Mouse (Mus musculus) bone marrow macrophage, adult 2 months (primary cell): ENCODE measurements around the gene Prkcb. TPM values are rescaled to one million over a fixed set of nuclear protein-coding genes. Genes with fewer than 3 reads are reported as not detected.

Source experiments
- H3K27ac ChIP-seq: 2 replicates; pipeline ENCODE4 v1.5.1; 2012; ENCODE audit warnings: low read depth, low read length; ENCODE audit not compliant: insufficient read depth
- H3K4me1 ChIP-seq: 2 replicates; pipeline ENCODE4 v1.6.1; 2012; ENCODE audit warnings: low read length; ENCODE audit not compliant: control insufficient read depth, insufficient read depth
- H3K4me3 ChIP-seq: 2 replicates; pipeline ENCODE4 v1.5.1; 2012; ENCODE audit warnings: mild to moderate bottlenecking, low read length, moderate library complexity; ENCODE audit not compliant: insufficient read depth
- CTCF ChIP-seq: IDR thresholded peaks from 2 replicates; pipeline ENCODE4 v1.5.1; 2012; ENCODE audit warnings: low read depth, mild to moderate bottlenecking, low read length, moderate library complexity
- POLR2A ChIP-seq: IDR thresholded peaks from 2 replicates; pipeline ENCODE4 v1.6.1; 2012; ENCODE audit warnings: mild to moderate bottlenecking, low read depth, low read length, borderline replicate concordance
- polyA plus RNA-seq: library from polyadenylated mRNA; stranded (reverse); fragments of >200 nt; gene quantifications from 2 replicates; pipeline ENCODE4 v1.2.4, GENCODE M21; 2012; ENCODE audit not compliant: missing spikeins, insufficient read depth, insufficient read length

Gene Prkcb
- polyA plus RNA-seq, 1 experiment, result 196 TPM

DNA sequence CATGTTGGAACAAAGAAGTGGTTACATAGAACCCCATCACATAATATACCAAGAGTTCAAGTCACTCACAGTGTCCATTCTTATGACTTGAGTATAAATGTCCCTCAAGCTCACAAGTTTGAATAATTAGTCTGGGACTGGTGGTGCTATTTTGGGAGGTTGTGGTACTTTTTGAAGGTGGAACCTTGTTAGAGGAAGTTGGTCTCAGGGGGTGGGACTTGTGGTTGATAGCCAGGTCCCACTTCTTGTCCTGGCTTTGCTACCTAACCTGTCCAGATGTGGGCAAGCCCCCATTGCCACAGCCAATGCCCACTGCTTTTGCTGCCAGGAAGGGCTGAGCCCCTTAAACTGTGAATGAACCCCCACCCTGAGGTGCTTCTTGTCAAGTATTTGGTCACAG, 28.9 kb downstream of the Prkcb start:
- Histone ChIP-seq H3K27ac (no peak overlapping the region), H3K4me1 (peaks cover 12% of the 10 kb centered on the region), H3K4me3 (no peak overlapping the region)
- no peak for TF ChIP-seq POLR2A
- no peak for TF ChIP-seq CTCF

DNA sequence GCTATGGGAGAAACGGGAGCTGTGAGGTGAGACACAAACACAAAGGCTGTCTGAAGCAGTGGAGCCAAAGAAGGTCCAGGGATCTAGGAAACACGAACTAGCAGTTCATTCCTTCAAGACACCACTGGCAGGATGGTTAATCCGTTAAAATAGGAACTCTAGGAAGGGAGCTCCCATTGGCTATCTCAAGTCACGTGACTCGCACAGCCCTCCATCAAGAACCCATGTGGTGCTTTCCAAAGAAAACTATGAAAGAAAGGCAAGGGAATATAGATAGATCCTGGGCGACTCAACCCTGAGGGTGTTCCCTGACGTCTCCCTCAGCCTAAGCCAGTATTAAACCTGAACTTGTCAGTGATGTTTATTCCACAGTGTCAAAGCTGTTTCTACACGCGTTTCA, 31.0 kb downstream of the Prkcb start:
- H3K27ac ChIP-seq, result no peak overlapping the region
- H3K4me1 ChIP-seq, result peaks cover 12% of the 10 kb centered on the region
- no peak for TF ChIP-seq POLR2A
- no peak for TF ChIP-seq CTCF
- H3K4me3 ChIP-seq, result no peak overlapping the region

DNA sequence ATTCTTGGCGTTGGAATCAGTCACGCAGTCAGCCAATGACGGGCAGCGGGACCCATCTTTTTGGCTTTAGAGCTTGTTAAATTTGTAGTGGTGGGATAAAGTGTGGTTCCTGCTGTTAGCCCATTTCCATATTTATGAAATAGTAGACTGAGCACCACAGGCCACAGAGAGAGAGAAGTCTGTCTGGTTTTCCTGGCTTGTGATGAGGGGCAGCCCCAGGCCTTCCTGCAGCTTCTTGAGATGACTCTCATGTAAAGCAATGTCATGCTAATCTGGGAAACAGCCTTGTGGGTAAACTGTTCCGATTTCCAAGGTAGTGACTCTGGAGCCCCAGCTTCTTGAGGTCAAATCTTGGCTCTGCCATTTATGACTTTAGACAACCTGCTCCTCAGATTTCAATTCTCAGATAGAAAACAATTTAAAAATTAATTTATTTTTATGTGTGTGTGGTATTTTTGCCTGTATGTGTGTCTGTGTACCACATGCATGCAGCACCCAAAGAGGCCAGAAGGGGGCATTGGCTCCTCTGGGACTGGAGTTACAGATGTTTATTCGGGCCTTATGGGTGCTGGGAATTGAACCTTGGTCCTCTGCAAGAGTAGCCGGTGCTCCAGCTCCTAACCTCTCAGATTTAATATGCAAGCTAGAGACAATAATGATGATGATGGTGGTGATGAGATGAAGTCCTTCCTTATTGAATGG, 32.4 kb downstream of the Prkcb start:
- H3K27ac ChIP-seq, result no peak overlapping the region
- TF ChIP-seq POLR2A (no peak), CTCF (no peak)
- H3K4me3 ChIP-seq, result no peak overlapping the region
- H3K4me1 ChIP-seq, result peaks cover 12% of the 10 kb centered on the region

DNA sequence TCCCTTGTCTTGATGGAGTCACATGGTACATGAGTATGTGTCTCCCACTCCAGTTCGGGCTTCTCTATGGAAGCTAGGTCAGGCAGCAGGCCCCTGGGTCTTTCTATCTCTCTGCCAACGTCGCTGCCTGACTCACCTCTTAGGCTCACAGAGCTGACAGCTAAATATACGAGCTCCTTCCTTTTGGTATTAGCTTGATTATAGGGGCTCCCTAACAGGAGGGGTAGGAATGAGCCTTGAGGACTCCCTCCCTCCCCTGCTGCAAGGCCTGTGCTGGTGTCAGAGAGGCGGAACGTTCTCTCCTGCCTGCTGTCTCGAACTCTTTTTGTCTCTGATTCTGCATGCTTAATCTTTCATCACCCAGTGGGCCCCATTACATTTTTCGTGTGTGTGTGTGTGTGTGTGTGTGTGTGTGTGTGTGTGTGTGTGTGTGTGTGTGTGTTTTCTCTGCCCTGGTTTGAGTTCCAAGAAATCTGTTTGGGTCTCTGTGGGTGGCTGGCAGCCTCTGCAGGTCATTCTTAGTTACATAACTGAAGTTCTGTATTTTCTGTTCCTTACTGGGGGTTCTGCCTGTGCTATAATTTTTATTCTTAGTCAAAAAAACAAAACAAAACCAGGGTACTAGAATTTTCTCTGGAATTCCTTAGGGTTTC, 33.6 kb downstream of the Prkcb start:
- TF ChIP-seq CTCF, result no peak
- no peak for TF ChIP-seq POLR2A
- Histone ChIP-seq H3K4me3 (no peak overlapping the region), H3K4me1 (peaks cover 6% of the 10 kb centered on the region), H3K27ac (no peak overlapping the region)

DNA sequence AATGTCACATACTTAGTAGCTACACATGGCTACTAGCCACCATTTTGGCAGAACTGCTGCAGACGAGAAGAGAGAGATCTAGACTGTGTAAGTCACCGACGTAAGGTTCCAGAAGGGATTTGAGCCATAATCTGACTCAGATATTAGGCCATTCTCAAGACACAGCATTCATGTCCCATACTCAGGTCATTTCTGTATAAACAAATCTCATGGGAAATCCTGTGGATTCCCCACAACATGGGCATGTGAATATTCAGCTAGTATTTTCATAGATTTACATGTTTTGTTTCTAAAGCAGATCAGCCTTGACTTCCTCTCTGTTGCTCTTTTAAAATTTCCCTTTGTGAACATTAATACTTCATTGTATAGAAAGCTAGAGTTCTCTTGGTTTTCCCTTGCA, 39.4 kb downstream of the Prkcb start:
- Histone ChIP-seq H3K4me1 (peaks cover 26% of the 10 kb centered on the region), H3K27ac (no peak overlapping the region), H3K4me3 (no peak overlapping the region)
- TF ChIP-seq CTCF, result no peak
- TF ChIP-seq POLR2A, result no peak

DNA sequence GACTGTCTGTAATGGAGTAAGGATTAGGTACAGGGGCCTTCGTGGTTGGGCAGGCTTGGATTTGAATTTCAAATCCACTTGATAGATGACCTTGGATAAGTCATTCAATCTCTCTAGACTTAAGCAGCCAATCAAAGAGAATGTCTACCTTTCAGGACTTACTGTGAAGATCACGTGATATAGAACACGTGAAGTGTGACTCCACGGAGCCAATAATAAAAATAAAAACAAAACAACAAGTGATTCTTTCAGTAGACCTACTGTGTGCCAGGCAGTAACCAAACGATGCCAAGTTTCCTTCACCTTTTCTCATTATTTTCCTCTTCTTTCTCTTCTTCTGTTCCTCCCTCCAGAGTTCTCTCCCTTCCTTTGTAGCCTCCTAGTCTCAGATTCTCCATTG, 39.9 kb downstream of the Prkcb start:
- Histone ChIP-seq H3K27ac (no peak overlapping the region), H3K4me1 (peaks cover 26% of the 10 kb centered on the region), H3K4me3 (no peak overlapping the region)
- TF ChIP-seq CTCF, result no peak
- TF ChIP-seq POLR2A, result no peak

DNA sequence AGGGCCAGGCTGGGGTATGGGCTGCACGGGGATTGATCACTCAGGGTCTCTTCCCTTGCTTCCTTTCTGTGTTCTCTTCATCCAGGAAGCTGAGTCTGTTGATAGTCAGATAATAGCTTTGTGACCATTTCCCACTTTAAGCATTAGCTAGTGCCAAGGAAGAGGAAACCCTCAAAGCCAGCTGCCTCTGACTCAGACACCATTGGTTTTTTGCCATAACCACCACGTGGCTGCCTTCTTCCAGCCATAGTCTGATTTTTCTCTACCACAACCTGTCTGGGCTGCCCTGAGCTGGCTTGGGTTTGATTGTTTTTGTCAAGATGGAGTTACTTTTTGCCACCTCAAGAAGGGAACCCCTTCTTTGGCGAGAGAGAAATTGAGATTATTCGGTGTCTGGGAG, 41.0 kb downstream of the Prkcb start:
- no peak overlapping the region for H3K4me3 ChIP-seq
- H3K4me1 ChIP-seq, result peaks cover 26% of the 10 kb centered on the region
- H3K27ac ChIP-seq, result peak overlapping the region; percentile 80
- TF ChIP-seq POLR2A (no peak), CTCF (no peak)

DNA sequence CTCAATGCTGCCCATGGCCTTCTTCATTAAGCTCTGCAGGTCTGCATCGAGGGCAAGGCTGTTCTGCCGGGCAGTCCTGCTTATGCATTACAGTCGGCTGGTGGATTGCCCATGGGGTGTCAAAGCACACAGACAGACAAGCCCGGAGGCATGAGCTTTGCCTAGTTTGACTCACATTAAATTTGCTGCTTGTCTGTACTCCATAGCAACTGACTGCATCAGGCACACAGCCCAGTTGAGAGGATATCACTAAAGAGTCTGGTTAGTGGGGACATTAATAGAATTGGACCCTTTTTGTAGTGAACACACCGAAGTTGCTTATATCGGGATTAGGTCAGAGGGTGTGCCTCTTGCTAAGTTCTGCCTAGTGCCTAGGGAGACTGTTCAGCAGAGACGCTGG, 45.1 kb downstream of the Prkcb start:
- H3K4me1 ChIP-seq, result peaks cover 24% of the 10 kb centered on the region
- no peak overlapping the region for H3K4me3 ChIP-seq
- TF ChIP-seq POLR2A (no peak), CTCF (no peak)
- no peak overlapping the region for H3K27ac ChIP-seq

DNA sequence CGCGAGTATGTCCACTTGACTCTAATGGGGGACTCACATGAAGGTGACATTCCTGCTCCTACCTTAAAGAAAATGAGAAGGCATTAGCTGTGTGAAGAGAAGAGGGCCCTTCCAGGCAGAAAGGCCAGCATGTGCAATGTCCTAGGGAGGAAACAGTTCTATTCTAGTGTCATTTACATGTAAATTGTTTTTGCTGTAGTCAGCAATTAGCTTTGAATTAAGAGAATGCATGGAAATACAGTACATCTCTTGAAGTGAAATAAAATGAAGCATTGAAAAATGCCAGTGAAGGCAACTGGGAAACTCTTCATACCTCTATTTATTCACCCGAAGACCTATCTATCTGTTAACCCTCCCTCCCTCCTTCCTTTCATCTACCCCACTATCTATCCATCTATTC, 48.8 kb downstream of the Prkcb start:
- Histone ChIP-seq H3K4me3 (no peak overlapping the region), H3K27ac (no peak overlapping the region), H3K4me1 (peaks cover 4% of the 10 kb centered on the region; the same call in 1 of the 2 replicates)
- TF ChIP-seq POLR2A, result no peak
- no peak for TF ChIP-seq CTCF

DNA sequence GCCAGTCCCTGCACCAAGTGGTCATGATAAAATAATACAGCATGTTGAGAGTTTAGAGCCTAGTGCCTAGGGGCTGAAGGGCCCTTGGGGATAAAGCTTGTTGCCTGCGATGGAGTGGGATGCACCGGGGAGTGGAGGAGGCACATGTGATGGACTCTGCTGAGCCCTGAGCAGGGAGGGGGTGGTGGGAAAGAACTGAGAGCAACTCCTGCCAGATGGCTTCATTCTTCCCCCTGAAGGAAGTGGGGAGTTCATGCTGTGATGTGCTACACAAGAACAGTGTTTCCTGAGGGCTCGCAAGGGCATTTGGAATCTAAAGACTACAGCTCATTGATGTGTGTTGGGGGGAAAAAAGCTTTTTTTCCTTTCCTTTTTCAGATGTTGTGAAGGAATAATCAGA, 49.5 kb downstream of the Prkcb start:
- Histone ChIP-seq H3K27ac (no peak overlapping the region), H3K4me3 (no peak overlapping the region), H3K4me1 (no peaks in the 10 kb centered on the region)
- TF ChIP-seq POLR2A, result no peak
- TF ChIP-seq CTCF, result no peak
